Mouse (Mus musculus): ENCODE data around the gene Rps6ka1.

Rps6ka1 gene

DNA sequence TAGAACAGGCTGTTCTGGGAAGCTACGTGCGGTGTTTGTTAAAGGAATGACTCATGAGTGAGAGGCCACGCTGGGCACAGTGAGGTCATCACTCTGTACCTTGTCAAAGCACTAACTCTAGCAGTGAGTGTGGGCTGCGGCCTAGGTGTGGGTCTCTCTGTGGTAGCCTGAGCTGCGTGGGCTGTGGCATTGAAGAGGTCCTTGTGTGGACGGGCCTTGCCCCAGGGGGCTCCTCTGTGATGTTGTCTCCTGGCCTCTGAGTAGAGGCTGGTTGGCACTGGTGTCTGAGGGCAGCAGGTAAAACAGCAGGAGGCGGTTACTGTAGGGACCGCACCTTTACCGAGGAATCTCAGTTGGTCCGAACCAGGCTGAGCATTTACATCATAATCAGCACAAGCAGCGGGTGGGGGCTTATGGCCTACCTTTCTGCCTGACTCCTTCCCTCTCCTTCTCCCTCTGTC lies 9.9 kb upstream of the Rps6ka1 start:
- DNase-seq (ENCODE audit: low spot score in 2 of 2), result no peak

DNA sequence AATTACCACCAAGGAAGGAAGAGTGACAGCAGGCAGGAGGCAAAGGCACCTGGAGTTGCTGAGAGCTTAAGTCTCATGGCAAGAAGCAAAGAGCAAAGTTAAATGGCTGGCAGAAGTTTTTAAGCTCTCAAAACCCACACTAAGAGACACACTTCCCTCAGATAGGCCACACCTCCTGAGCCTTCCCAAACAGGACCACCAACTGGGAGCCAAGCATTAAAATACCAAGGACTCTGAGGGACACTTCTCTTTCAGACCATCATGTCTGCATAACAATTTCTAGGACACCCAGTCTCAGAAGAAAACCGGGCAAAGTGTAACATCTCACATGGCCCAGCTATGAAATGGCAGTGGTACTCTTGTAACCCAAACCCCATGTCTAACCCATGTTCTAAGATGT lies 9.4 kb upstream of the Rps6ka1 start:
- DNase-seq (ENCODE audit: low spot score in 2 of 2), result no peak

DNA sequence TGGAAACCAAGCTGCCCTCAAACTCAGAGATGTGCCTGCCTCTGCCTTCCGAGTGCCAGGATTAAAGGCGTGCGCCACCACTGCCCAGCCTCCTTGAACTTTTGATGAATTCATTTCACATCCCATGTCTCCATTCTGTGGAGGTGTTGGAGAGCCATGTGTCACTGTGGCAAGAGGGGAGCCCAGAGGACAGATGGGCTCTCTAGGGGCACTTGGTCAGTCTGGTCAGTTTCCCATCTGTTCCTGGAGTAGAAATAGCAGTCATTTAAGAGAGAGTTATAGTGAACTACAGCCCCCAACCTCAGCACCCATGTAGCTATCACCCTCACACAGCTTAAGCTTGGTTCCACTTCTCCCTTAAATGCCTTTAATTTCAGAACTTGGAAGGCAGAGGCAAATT lies 8.4 kb upstream of the Rps6ka1 start:
- DNase-seq (ENCODE audit: low spot score in 2 of 2), result no peak

DNA sequence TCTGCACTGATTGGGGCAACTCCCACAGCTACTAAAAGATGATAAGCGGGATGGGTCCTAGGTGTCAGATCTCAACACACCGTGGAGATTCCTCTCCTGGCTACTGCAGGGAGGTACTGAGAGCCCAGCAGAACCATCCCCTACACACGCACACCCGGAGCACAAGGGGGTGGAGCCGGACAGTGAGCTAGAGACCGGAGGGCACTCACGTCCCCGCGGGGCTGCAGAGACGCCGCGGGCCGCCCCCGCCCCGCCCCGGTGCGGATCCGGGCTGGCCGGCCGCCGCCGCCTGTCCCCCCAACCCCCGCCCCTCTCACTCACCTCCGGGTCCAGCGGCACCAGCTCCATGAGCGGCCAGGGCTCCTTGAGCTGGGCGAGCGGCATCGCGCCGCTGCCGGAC lies 348 bp downstream of the Rps6ka1 start:
- peak in 1 of 2 experiments; percentile 22 for DNase-seq (ENCODE audit: low spot score in 2 of 2)

DNA sequence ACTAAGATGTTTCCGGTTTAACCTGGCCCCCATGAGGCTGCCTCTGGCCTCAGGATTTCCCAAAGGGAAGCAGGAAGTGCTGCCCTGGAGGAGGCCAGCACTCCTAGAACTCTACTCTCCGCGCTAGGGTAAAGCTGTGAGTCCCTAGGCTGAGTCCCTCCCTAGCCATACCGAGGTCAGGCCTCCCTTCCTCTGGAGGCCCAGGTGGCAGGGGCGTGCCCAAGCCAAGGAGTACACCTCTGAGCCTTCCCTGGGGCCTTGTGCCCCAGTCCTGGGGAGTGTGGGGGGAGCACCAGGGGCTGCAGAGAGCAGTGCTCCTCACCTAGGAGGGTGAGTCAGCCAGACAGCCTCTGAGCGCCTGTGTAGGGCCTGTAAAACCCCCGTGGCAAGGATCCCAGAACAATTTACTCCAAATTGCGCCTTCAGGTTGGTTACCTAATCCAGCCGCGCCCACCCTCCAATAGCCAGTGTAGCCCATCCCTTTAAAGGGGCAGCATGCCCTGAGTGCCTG lies 1.6 kb downstream of the Rps6ka1 start:
- DNase-seq (ENCODE audit: low spot score in 2 of 2), result no peak

DNA sequence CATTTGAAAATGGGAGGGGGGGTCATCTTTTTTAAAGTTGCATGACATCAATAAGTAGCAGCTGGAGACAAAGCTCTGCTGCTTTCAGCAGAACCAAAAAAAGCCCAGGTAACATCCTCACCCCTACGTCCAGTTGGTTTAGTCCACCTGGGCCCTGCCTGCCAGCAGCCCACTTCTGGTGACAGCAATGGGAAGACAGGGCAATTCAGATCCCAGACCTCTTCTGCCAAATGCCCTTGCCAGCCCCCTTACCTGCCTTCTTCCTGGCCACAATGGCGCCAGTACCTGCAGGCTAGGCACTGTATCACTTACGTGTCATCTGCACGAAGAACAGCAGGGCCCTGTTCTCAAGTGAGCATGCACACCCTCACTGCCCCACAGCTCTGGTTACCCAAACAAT lies 2.3 kb downstream of the Rps6ka1 start:
- DNase-seq (ENCODE audit: low spot score in 2 of 2), result no peak

DNA sequence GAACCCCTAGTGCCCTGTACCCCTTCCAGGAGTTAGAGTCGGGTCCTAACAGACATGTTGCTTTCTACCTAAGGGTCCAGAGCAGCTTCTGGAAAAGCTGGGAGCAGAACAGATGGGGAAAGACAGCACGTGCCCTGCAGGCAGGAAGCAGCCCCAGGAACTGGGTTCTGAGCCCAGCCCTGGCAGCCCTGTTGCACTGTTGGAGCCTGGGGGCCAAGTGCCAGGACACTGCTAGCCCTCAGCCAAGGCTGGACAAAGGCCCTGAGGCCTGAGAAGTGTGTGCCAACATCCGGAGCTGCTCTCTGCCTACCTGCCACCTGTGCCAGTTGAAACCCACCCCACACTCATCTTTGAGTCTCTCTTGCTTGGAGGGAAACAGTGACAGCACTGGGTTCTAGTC lies 2.7 kb downstream of the Rps6ka1 start:
- no peak for DNase-seq (ENCODE audit: low spot score in 2 of 2)

DNA sequence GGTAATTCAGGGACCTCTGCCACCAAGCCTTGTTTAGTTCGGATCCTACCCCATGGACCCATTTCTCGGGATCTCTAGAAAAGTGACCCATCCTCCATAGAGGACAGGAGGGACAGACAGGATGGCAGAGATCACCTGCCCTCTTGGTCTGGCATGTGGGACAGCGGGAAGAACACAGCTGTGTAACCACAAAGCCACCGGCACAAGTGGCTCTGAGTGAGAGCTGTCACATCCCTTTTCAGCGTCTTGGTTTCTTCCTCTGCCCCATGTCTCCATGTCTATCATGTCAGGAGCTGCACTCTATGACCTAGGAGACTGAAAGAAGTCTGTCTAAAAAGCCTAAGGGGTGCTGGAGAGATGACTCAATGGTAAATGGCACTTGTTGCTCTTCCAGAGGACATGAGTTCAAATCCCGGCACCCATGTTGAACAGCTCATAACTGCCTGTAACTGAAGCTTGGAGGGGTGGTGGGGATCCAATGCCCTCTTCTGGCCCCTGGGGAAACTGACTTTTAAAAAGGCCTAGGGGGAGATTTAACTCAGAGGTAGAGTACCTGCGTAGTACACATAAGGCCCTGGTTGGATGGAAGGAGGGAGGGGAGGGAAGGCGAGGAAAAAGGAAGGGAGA lies 3.4 kb downstream of the Rps6ka1 start:
- DNase-seq (ENCODE audit: low spot score in 2 of 2), result no peak

DNA sequence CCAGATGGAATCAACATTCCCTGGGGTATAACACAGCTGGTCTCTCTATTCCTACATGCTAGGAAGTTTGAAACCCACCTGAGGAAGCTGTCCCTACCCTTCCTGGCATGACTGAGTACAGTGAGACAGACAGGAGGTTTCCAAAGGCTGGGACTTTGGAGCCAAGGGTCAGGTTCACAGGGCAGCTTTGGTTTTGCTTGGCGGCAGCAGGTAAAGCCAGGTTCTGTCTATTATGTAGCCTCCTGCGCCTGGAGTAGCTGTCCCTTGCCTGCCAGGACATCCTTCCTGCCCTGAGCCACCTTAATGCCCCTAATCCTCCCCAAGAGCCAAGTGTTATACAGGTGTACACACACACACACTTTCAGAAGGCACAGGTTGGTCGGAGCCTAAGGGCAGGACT lies 5.7 kb downstream of the Rps6ka1 start:
- no peak for DNase-seq (ENCODE audit: low spot score in 2 of 2)

DNA sequence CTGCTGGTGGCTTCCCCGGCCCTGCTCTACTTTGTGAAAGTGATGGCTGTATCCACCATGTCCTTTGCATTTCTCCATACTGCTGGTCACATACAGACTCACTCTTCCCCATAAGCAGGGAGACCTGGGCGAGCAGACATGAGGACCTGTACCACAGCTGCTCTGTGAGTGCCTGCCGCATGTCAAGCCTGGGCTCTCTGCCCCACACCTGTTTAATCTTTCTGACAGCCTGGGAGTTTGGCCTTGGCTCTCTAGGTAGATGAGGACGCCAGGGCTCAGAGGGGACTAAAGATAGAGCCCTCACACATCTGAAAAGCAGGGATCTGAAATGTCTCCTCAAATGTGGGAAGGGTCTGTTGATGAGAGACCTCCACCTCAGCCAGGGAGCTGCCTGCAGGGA lies 6.2 kb downstream of the Rps6ka1 start:
- no peak for DNase-seq (ENCODE audit: low spot score in 2 of 2)

DNA sequence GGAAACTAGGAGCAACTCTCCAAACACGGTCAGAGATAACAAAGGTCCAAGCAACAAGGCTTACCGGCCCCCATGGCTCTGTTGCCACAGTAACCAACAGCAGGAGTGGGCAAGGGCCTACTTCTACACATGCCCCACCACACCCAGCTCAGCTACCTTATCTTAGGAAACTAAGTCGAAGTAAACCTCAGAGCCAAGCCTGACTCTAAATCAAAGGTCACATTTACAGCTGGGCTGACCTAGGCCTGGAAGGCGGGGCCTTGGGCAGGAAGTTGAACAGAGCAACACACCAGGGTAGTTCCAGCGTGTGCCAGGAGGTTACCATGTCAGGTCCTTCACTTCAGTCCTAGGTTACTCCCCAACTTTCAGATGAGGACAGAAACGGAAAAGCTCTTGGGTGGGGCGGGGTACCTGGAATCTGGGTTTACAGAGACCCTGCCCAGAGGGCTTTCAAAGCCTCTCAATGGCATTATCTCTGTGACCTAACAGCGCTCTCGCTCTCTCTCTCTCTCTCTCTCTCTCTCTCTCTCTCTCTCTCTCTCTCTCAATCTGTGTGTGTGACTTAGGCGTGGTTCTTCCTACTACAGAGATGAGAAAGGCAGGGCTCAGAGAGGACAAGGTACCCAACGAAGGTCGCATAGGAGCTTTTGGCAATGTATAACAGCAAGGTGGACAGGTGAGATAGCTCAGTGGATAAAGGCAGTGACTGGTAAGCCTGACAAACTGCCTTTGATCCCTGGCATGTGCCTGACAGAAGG lies 8.3 kb downstream of the Rps6ka1 start:
- DNase-seq (ENCODE audit: low spot score in 2 of 2), result no peak

DNA sequence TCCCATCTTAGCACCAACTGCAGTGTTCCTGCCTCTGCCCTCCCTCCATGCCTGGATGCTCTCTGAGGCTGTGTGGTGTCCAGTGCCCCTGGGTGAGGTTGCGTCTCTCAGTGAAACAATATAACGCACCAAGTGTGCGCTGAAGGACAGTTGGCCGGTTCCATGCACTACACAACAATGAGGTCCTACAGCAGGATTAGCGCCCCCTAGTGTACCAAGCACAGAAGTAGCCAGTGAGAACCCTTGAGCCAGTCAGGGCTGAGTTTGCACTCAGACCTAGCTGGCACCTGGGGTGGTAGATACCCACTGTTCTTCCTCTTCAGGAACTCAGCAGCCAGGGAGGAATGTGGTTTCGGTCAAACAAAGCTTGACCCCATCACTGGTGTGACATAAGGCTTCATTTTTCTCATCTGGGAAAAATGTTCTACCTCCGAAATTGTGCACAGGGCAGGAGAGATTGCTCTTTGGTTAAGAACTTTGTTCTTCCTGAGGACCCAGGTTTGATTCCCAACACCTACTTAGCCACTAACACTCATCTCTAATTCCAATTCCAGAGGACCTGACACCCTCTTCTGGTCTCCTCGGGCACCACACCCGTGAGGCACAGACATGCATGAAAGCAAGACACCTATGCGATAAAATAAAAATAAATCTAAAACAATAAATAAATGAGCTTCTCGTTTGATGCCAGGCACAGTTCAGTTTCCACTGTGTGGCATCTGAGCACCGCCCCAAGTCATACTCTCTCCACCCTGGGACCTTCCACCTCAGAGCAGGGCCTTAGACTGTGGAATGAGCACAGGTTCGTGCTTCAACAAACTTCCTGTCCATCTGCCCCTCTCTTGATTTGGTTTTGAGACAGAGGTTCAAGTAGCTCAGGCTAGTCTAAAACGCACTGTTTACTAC lies 9.5 kb downstream of the Rps6ka1 start:
- no peak for DNase-seq (ENCODE audit: low spot score in 2 of 2)

DNA sequence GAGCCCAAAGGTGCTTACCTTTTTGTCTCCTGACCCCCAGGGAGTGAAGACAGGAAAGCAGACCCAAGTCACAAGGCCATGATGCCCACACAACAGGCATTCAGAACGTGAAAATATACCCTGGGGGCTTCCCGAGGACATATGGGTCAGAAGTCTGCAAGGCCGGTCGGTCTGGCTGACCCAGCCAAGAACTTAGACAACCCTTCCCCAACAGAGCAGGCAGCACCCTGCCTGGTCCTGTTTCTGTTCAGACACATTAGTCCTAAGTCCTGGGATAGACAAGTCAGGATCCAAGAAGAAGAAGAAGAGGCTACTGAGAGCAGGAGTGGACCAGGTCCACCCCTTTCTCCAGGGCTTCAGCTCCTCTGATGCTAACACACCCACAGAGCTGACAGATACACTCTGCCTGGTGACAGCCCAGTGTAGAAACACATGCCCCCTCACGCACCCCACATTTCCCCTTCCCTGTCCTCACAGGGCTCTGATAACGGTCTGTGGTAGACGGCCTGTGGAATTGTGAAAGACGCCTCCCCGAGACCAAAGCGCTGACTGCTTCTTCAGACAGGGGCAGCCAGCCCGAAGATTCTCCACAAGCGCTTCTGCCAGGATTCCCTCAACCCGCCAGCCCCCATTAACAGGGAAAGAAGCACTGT lies 12.6 kb downstream of the Rps6ka1 start:
- DNase-seq (ENCODE audit: low spot score in 2 of 2), result no peak

DNA sequence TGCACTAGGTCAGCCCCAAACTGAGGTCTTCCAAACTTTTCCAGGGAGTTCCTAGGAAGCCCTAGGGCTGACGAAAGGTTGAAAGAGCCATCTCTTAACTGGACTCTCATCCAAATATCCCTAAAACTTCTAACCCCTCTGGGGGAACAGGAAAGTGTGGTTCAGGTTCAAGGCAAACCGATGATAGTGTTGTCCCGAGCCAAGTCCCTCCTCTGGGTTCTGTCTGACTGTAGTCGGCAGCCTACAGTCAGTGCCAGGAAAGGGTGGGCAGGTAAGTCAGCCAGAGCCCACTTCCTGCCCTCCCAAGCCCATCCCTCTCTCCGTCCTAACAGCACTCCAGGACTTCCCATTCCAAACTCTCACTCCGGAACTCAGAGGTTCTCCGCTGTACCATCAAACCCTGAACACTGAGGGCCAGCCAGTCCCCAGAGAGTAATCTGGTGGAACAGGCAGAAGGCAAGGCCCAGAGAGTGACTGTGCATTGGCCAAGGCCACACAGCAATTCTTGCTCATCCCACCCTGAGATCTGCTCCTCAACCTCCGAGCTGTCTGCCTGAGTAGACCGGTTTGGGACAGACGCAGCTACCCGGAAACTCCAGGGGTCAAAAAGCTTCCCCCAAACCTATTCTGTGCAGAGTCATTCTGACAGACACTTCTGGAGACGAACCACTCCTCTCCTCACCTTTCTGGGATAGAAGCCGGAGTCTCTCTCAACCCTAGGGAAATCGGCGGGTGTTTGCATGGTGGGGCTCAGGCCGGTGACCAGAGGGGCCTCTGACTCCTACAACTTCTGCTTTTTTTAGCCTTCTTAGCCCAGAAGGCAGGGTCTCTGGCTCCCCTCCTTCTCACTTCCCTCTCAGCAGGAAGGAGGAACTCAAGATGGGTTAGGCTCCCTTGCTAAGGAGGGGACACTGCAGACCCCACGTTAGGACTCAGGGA lies 13.4 kb downstream of the Rps6ka1 start:
- no peak for DNase-seq (ENCODE audit: low spot score in 2 of 2)

DNA sequence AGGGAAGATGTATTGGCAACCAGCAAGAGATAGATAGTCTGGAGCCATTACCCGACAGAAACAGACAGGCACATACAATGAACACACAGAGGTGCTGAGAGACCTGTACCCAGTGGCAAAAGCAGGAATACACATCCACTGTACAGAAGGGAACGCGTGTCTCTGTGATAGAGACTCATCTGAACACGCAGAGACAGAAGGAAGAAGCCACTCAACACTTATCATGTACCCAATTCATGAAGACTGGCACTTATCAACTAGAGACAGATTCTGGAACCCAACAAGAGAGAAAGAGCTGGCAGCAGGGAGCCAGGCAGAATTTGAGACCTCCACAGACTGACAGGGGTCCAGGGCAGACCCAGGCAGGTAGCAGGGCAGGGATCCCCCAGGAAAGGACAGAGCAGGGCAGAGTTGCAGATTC lies 14.2 kb downstream of the Rps6ka1 start:
- DNase-seq (ENCODE audit: low spot score in 2 of 2), result no peak

DNA sequence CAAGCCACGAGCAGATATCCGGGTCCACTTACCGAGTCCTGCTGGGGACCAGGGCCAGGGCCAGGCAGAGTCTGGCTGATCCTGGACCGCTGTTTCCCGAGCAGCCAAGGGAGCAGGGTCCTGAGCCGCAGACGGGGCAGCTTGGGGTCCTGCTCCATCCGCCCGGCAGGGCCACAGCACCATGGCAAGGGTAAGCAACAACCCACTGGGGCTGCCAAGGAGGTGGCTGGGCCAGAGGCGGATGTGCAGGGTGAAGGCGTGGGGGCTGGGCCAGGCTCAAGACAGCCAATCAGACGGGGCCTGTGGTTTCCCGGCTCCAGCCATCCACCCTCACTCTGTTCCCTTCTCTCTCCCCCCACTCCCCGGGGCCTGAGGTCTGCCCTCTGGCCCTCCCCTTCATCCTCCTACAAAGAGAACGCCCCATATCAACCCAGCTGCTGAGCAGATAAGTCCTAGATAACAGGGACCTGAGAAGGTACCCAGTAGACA lies 14.7 kb downstream of the Rps6ka1 start:
- DNase-seq (ENCODE audit: low spot score in 2 of 2), result peak in 1 of 2 experiments; percentile 12

DNA sequence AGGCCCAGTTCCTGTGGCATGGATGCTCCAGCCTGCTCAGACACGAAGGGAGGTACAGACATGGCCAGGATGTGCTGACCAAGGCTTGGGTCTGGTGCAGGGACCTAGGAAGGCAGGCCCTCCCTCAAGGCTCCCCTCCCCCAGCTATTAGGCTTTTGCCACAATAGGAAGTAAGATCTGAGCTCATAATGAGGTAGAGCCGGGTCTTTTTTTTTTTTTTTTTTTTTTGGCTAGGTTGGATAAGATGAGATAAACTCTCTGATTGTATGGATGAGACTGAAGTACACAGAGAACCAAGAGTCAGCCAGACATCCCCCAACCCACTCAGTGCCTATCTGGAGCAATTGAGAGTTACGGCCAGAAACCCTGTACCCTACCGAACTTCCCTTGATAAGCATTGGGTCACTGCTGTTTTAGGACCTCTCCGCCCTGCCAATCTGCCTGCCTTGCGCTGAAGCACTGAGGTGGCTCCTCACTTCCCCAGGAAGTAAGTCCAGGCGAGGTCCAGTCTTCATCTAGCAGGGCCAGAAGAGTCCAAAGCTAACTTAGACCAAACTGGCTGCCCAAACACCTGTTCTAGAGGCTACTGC lies 15.3 kb downstream of the Rps6ka1 start:
- no peak for DNase-seq (ENCODE audit: low spot score in 2 of 2)

DNA sequence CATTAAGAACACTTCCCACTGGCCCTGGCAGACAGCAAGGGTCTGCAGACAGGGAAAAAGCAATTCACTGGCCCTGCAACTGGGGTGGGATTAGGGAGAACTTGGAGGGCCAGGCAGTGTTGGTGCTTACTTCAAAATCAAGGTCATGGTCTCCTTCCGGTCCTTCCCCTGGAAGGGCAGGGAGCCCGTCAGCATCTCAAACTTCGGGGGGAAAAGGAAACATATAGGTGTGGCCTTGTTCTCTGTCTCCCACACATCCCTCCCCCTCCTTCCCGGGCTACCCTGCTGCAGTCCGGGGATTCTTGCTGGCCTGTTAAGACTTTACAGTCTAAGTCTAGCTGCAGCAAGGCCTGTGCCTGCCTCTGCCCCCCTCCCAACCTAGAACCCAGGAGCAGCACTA lies 22.4 kb downstream of the Rps6ka1 start:
- no peak for DNase-seq (ENCODE audit: low spot score in 2 of 2)

DNA sequence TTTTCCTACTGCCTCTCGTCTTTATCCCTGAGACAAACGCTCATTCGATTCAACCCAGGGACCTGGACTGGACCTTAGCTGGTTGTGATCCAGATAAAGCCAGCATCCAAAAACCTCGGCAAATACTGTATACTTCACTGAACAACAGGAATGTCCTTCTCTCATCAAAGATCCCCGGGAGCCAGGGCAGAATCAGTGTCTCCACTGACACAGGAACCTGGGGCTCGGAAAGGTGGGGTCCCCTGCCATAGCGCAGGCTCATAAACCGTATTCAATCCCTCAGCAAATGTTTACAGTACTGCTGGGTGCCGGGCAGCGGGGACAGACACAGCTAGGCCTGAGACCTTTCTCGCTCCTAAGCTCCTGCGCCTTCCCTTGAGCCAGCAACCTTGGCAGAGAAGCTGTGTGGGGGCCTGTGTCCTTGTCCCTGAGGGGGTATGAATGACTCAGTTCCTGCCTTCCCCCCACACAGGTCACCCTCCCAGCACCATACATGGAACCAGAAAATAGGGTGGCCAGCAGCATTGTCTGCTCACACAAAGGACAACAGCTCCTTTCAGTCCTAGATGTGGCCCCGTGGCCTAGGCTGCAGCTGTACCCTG lies 23.1 kb downstream of the Rps6ka1 start:
- DNase-seq (ENCODE audit: low spot score in 2 of 2), result no peak
